Mouse (Mus musculus): ENCODE measurements around the gene Mall. TPM values are rescaled to one million over a fixed set of nuclear protein-coding genes. Genes with fewer than 3 reads are reported as not detected.

The Mall gene
- total RNA-seq (2022), result 1 to 10 TPM; 1.1 to 3.3 (median 1.3) TPM

GRCm38 (mm10) chr2:127729671-127730070, at the start of gene Mall:
Mall (minus strand) TSS chr2:127729932.
- DNase-seq (ENCODE audit: low spot score in 2 of 2), result no peak

GRCm38 (mm10) chr2:127778451-127778850, 48.7 kb upstream of the Mall start:
- DNase-seq (ENCODE audit: low spot score in 2 of 2), result no peak

GRCm38 (mm10) chr2:127775013-127775412, 45.3 kb upstream of the Mall start:
- no peak for DNase-seq (ENCODE audit: low spot score in 2 of 2)

- no peak for DNase-seq (ENCODE audit: low spot score in 2 of 2)
Measured at GRCm38 (mm10) chr2:127774578-127774941, 44.8 kb upstream of the Mall start.

GRCm38 (mm10) chr2:127773938-127774577, 44.3 kb upstream of the Mall start:
- no peak for DNase-seq (ENCODE audit: low spot score in 2 of 2)

GRCm38 (mm10) chr2:127761587-127761986, 31.9 kb upstream of the Mall start:
- no peak for DNase-seq (ENCODE audit: low spot score in 2 of 2)

- DNase-seq (ENCODE audit: low spot score in 2 of 2), result no peak
Measured at GRCm38 (mm10) chr2:127760429-127761000, 30.8 kb upstream of the Mall start.

- no peak for DNase-seq (ENCODE audit: low spot score in 2 of 2)
Measured at GRCm38 (mm10) chr2:127760014-127760413, 30.3 kb upstream of the Mall start.

GRCm38 (mm10) chr2:127759157-127759880, 29.6 kb upstream of the Mall start:
- no peak for DNase-seq (ENCODE audit: low spot score in 2 of 2)

GRCm38 (mm10) chr2:127757171-127757570, 27.4 kb upstream of the Mall start:
- DNase-seq (ENCODE audit: low spot score in 2 of 2), result peak in 1 of 2 experiments; percentile 47

GRCm38 (mm10) chr2:127754113-127754512, 24.4 kb upstream of the Mall start:
- no peak for DNase-seq (ENCODE audit: low spot score in 2 of 2)

- no peak for DNase-seq (ENCODE audit: low spot score in 2 of 2)
Measured at GRCm38 (mm10) chr2:127751849-127752610, 22.3 kb upstream of the Mall start.

- DNase-seq (ENCODE audit: low spot score in 2 of 2), result no peak
Measured at GRCm38 (mm10) chr2:127749376-127749775, 19.6 kb upstream of the Mall start.

GRCm38 (mm10) chr2:127748316-127748715, 18.6 kb upstream of the Mall start:
- no peak for DNase-seq (ENCODE audit: low spot score in 2 of 2)

GRCm38 (mm10) chr2:127742637-127743036, 12.9 kb upstream of the Mall start:
- no peak for DNase-seq (ENCODE audit: low spot score in 2 of 2)

GRCm38 (mm10) chr2:127740756-127741519, 11.2 kb upstream of the Mall start:
- no peak for DNase-seq (ENCODE audit: low spot score in 2 of 2)

- DNase-seq (ENCODE audit: low spot score in 2 of 2), result no peak
Measured at GRCm38 (mm10) chr2:127737885-127738284, 8.2 kb upstream of the Mall start.

- DNase-seq (ENCODE audit: low spot score in 2 of 2), result no peak
Measured at GRCm38 (mm10) chr2:127736631-127737209, 7.0 kb upstream of the Mall start.

- no peak for DNase-seq (ENCODE audit: low spot score in 2 of 2)
Measured at GRCm38 (mm10) chr2:127735512-127736145, 5.9 kb upstream of the Mall start.

GRCm38 (mm10) chr2:127734889-127735288, 5.2 kb upstream of the Mall start:
- DNase-seq (ENCODE audit: low spot score in 2 of 2), result no peak

Measured in gastrocnemius, adult 8-10 months (tissue).